ENCODE assay signal across 25 mouse cellular contexts in the genomic region with DNA sequence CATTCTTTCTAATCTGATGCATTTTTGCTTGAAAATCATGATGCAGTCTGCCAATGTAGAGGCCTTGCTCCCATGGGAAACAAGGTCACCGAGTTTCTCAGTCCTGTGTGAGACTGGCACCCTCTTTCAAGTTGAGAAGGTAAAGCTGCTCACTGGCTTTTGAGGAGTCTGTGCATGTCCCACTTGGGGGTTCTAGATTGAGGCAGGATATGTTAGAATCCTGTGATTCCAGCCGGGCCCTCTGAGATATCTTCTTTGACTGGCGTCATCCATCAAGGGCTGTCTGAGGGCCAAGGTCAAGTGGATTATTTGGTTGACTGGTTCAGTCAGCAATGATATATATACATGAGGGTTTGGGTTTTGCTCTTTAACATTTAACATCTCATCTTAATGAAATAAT.
"Had no signal": no experiment of that assay in that cellular context is flagged by ENCODE, and none has a peak within 500 bp of the region (broad histone marks: within the 10 kb centered on the region; RNA-seq: fewer than 3 reads in every experiment).

No protein-coding gene starts in this region.

- H3K9ac ChIP-seq: heart, embryonic 13.5 days; heart, embryonic 15.5 days; hindbrain, embryonic 12.5 days; hindbrain, embryonic 14.5 days; limb, embryonic 12.5 days; liver, embryonic 13.5 days; liver, embryonic 15.5 days; liver, postnatal 0 days had no signal

- DNase-seq: gastrocnemius, adult 2 months; gastrocnemius, postnatal 10 days; gastrocnemius, postnatal 25 days; heart, postnatal 14 days; heart, postnatal 4 days; kidney, adult 18-20 months; kidney, adult 8-10 months; kidney, postnatal 10 days; kidney, postnatal 25 days; kidney, postnatal 4 days; liver, embryonic 13.5 days; liver, postnatal 0 days had no signal

- H3K27me3 ChIP-seq: heart, embryonic 13.5 days; heart, embryonic 15.5 days; hindbrain, embryonic 12.5 days; limb, embryonic 12.5 days; liver, embryonic 13.5 days; liver, embryonic 15.5 days had no signal

- H3K4me3 ChIP-seq: gastrocnemius, adult 2 months; heart, embryonic 13.5 days; heart, embryonic 15.5 days; hindbrain, embryonic 10.5 days; hindbrain, embryonic 12.5 days; left cerebral cortex, adult 2 months; limb, embryonic 10.5 days; limb, embryonic 12.5 days; liver, embryonic 13.5 days; liver, embryonic 15.5 days had no signal

- H3K4me1 ChIP-seq: heart, embryonic 15.5 days; hindbrain, embryonic 12.5 days; limb, embryonic 12.5 days; liver, embryonic 13.5 days; liver, embryonic 15.5 days had no signal

- ATAC-seq: hindbrain, embryonic 16.5 days; inflammation-experienced regulatory T-cells, adult 6 months; intestine, embryonic 16.5 days; liver, postnatal 0 days had no signal

- H3K4me2 ChIP-seq: heart, embryonic 11.5 days; heart, embryonic 13.5 days; heart, embryonic 15.5 days; hindbrain, embryonic 12.5 days; hindbrain, embryonic 14.5 days; limb, embryonic 12.5 days; liver, embryonic 13.5 days; liver, embryonic 15.5 days had no signal

- H3K36me3 ChIP-seq: heart, embryonic 15.5 days; hindbrain, embryonic 12.5 days; limb, embryonic 10.5 days; limb, embryonic 12.5 days; liver, embryonic 15.5 days had no signal

- H3K27ac ChIP-seq: gastrocnemius, adult 2 months; heart, embryonic 13.5 days; heart, embryonic 15.5 days; hindbrain, embryonic 10.5 days; hindbrain, embryonic 12.5 days; hindbrain, embryonic 14.5 days; left cerebral cortex, adult 2 months; limb, embryonic 10.5 days; liver, embryonic 13.5 days; liver, embryonic 15.5 days had no signal

- H3K9me3 ChIP-seq: heart, embryonic 15.5 days; hindbrain, embryonic 10.5 days; hindbrain, embryonic 12.5 days; limb, embryonic 10.5 days; limb, embryonic 12.5 days; liver, embryonic 13.5 days; liver, embryonic 15.5 days had no signal
